Mouse (Mus musculus): Measurements from ENCODE around the gene Armh3. TPM values are rescaled to one million over a fixed set of nuclear protein-coding genes. Genes with fewer than 3 reads are reported as not detected.

The Armh3 gene
- polyA plus RNA-seq, 1 experiment, result 5.6 TPM

DNA sequence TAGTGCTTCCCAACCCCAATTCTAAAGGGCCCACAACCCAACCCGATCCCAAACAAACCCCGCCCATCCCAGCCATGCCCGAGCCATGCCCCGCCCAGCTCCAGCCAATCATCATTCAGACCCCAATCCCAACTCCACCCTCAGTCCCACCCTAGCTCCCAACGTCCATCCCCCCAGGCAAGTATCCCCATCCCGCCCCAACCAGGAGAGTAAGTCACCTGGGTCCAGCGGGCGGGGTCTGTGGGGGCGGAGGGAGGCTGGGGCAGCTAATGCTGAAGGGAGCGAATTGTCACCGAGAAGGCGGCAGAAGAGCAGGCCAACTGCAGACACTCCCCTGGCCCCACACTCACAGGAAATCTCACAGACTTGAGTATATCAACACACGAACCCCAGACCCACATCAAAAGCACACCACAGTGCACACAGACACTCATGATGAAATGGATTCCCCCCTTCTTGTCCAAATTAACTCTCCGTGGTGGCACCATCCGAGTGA lies 202.2 kb downstream of the Armh3 start:
- Histone ChIP-seq H3K27ac (ENCODE audit: insufficient read depth, low read length) (0 out of 2 replicates have a peak overlapping the region, but pooled peaks have one; percentile 34), H3K27me3 (ENCODE audit: control insufficient read depth, insufficient read depth, low read length) (no peaks in the 10 kb centered on the region), H3K4me3 (ENCODE audit: extremely low read depth, insufficient read depth, insufficient read length) (no peak overlapping the region), H3K4me1 (ENCODE audit: control insufficient read depth, insufficient read depth, insufficient read length) (peaks cover 7% of the 10 kb centered on the region), H3K36me3 (ENCODE audit: control insufficient read depth, insufficient read depth, low read length) (no peaks in the 10 kb centered on the region)
- peak; percentile 30 to 56 for DNase-seq (ENCODE audit: low read depth in 1 of 2, low spot score in 2 of 2)
- WGBS, result 60% methylated on average over 15 of the region's 15 CpGs
- TF ChIP-seq POLR2A (IDR thresholded peaks at IDR 0.05; ENCODE audit: low read depth, low read length) (no peak), CTCF (IDR thresholded peaks at IDR 0.05; ENCODE audit: extremely low read depth, insufficient read depth, insufficient read length, insufficient replicate concordance) (no peak)

DNA sequence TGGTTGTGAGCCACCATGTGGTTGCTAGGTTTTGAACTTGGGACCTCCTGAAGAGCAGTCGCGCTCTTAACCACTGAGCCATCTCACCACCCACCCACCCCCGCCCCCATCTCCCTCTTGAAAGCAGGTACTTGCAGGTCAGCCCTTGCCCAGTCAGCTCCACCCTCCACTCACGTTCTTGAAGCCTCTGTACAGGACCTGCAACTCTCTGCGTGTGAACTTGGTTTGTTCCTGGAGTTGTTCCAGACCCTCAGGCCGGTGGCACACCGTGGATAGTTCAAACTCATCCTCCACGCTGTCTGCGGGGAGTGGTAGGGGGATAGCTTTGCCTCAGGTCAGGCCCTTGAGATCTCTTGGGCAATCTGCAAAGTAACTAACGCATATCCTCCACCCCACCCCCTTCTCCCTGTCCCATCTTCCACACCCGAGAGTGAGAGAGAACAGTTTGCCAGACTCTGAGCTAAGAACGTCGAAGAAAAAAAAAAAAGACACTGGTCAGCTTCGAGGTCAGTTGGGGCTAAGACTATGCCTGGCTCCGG lies 202.8 kb downstream of the Armh3 start:
- no peak for TF ChIP-seq CTCF (IDR thresholded peaks at IDR 0.05; ENCODE audit: extremely low read depth, insufficient read depth, insufficient read length, insufficient replicate concordance)
- TF ChIP-seq POLR2A (IDR thresholded peaks at IDR 0.05; ENCODE audit: low read depth, low read length), result no peak
- WGBS, result 61% methylated on average over 15 of the region's 15 CpGs
- H3K27ac ChIP-seq (ENCODE audit: insufficient read depth, low read length), result no peak overlapping the region
- no peaks in the 10 kb centered on the region for H3K36me3 ChIP-seq (ENCODE audit: control insufficient read depth, insufficient read depth, low read length)
- DNase-seq (ENCODE audit: low read depth in 1 of 2, low spot score in 2 of 2), result no peak
- H3K27me3 ChIP-seq (ENCODE audit: control insufficient read depth, insufficient read depth, low read length), result no peaks in the 10 kb centered on the region
- no peak overlapping the region for H3K4me3 ChIP-seq (ENCODE audit: extremely low read depth, insufficient read depth, insufficient read length)
- peaks cover 10% of the 10 kb centered on the region for H3K4me1 ChIP-seq (ENCODE audit: control insufficient read depth, insufficient read depth, insufficient read length)

DNA sequence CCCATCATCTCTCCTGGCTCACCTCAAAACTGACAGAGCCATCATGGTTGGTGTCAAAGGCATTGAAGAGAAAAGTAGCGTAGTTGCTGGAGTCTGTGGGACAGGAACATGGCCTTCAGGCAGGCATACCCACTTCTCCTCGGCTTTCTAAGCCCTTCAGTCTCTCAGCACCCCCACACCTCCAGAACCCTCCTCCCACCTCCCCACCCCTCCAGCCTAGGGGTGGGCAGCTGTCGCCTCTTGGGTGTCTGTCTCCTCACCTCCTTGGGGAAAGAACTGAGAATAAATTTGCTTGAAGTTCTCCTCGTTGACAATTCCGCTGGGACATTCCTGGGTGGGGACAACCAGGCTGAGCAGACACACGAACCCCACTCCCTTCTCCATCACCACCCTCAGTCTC lies 203.6 kb downstream of the Armh3 start:
- H3K36me3 ChIP-seq (ENCODE audit: control insufficient read depth, insufficient read depth, low read length), result no peaks in the 10 kb centered on the region
- H3K4me3 ChIP-seq (ENCODE audit: extremely low read depth, insufficient read depth, insufficient read length), result no peak overlapping the region
- H3K27me3 ChIP-seq (ENCODE audit: control insufficient read depth, insufficient read depth, low read length), result no peaks in the 10 kb centered on the region
- peaks cover 13% of the 10 kb centered on the region for H3K4me1 ChIP-seq (ENCODE audit: control insufficient read depth, insufficient read depth, insufficient read length)
- TF ChIP-seq POLR2A (IDR thresholded peaks at IDR 0.05; ENCODE audit: low read depth, low read length), result no peak
- TF ChIP-seq CTCF (IDR thresholded peaks at IDR 0.05; ENCODE audit: extremely low read depth, insufficient read depth, insufficient read length, insufficient replicate concordance), result no peak
- no peak overlapping the region for H3K27ac ChIP-seq (ENCODE audit: insufficient read depth, low read length)
- WGBS, result 82% methylated on average over 6 of the region's 6 CpGs
- DNase-seq (ENCODE audit: low read depth in 1 of 2, low spot score in 2 of 2), result no peak

- Histone ChIP-seq H3K4me1 (ENCODE audit: control insufficient read depth, insufficient read depth, insufficient read length) (peaks cover 13% of the 10 kb centered on the region), H3K4me3 (ENCODE audit: extremely low read depth, insufficient read depth, insufficient read length) (no peak overlapping the region), H3K27ac (ENCODE audit: insufficient read depth, low read length) (no peak overlapping the region), H3K36me3 (ENCODE audit: control insufficient read depth, insufficient read depth, low read length) (no peaks in the 10 kb centered on the region), H3K27me3 (ENCODE audit: control insufficient read depth, insufficient read depth, low read length) (no peaks in the 10 kb centered on the region)
- TF ChIP-seq POLR2A (IDR thresholded peaks at IDR 0.05; ENCODE audit: low read depth, low read length), result no peak
- TF ChIP-seq CTCF (IDR thresholded peaks at IDR 0.05; ENCODE audit: extremely low read depth, insufficient read depth, insufficient read length, insufficient replicate concordance), result no peak
- WGBS, result 92% methylated on average over 6 of the region's 6 CpGs
- no peak for DNase-seq (ENCODE audit: low read depth in 1 of 2, low spot score in 2 of 2)
These were observed 205.9 kb downstream of the Armh3 start for GRCm38 (mm10) chr19:45792404-45792803.

DNA sequence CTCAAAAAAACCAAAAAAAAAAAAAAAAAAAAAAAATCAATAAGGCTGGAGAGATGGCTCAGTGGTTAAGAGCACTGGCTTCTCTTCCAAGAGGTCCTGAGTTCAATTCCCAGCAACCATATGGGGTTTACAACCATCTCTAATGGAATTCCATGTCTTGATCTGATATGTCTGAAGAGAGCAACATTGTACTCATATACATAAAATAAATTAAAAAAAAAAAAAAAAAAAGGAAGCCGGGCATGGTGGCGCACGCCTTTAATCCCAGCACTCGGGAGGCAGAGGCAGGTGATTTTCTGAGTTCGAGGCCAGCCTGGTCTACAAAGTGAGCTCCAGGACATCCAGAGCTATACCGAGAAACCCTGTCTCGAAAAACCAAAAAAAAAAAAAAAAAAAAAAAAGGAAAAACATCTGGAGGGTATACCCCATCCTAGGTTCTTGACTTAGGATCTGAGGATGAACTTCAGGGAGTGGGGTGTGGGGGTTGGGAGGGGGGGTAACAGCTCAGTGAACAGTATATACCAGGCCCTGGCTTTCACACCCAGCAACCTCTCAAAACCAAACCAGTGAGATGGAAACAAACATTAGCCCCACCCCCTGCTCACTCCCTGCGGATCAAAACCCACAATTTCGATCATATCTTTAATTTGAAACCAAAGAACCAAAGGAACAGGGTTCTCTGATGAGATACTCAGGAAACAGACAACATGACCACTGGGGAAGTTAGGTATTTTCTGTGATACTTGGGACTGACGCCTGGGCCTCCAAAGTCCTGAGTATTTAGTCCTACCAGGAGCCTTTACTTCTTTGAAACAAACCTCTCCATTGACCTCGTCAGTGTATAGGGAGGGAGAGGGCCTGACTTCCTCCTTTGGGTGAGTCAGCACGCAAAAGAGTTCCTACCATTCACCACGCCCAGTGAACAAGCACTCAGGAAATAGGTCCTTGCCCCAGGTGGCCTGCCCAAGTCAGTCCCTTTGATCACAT lies 208.1 kb downstream of the Armh3 start:
- H3K4me3 ChIP-seq (ENCODE audit: extremely low read depth, insufficient read depth, insufficient read length), result no peak overlapping the region
- H3K36me3 ChIP-seq (ENCODE audit: control insufficient read depth, insufficient read depth, low read length), result no peaks in the 10 kb centered on the region
- TF ChIP-seq POLR2A (IDR thresholded peaks at IDR 0.05; ENCODE audit: low read depth, low read length), result no peak
- no peak for TF ChIP-seq CTCF (IDR thresholded peaks at IDR 0.05; ENCODE audit: extremely low read depth, insufficient read depth, insufficient read length, insufficient replicate concordance)
- peaks cover 6% of the 10 kb centered on the region; the same call in 1 of the 2 replicates for H3K4me1 ChIP-seq (ENCODE audit: control insufficient read depth, insufficient read depth, insufficient read length)
- H3K27me3 ChIP-seq (ENCODE audit: control insufficient read depth, insufficient read depth, low read length), result no peaks in the 10 kb centered on the region
- DNase-seq (ENCODE audit: low read depth in 1 of 2, low spot score in 2 of 2), result peak; percentile 47 to 48
- 44% methylated on average over 13 of the region's 13 CpGs for WGBS
- peak overlapping the region; percentile 33; the same call in 1 of the 2 replicates for H3K27ac ChIP-seq (ENCODE audit: insufficient read depth, low read length)

DNA sequence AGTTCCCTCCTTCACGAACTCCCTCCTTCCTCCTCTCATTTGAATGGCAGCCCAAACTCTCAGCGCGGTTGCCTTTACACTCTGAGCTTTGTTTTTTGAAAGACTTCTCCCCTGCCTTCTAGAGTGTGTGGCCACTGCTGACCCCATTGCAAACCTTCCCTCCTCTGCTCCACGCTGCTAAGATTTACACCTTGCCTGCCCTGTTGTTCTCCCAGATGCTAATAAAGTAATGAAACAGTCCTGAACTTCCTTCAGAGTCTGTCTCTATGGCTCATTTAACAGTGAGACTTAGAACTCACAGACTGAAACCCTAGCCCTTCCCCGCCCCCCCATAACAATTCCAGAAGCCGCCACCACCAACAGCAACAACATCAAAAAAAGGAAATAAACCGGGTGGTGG lies 208.9 kb downstream of the Armh3 start:
- no peak for DNase-seq (ENCODE audit: low read depth in 1 of 2, low spot score in 2 of 2)
- Histone ChIP-seq H3K27me3 (ENCODE audit: control insufficient read depth, insufficient read depth, low read length) (no peaks in the 10 kb centered on the region), H3K4me3 (ENCODE audit: extremely low read depth, insufficient read depth, insufficient read length) (no peak overlapping the region), H3K4me1 (ENCODE audit: control insufficient read depth, insufficient read depth, insufficient read length) (peaks cover 6% of the 10 kb centered on the region; the same call in 1 of the 2 replicates), H3K36me3 (ENCODE audit: control insufficient read depth, insufficient read depth, low read length) (no peaks in the 10 kb centered on the region), H3K27ac (ENCODE audit: insufficient read depth, low read length) (no peak overlapping the region)
- WGBS, result 82% methylated on average over 7 of the region's 7 CpGs
- TF ChIP-seq CTCF (IDR thresholded peaks at IDR 0.05; ENCODE audit: extremely low read depth, insufficient read depth, insufficient read length, insufficient replicate concordance), result no peak
- TF ChIP-seq POLR2A (IDR thresholded peaks at IDR 0.05; ENCODE audit: low read depth, low read length), result no peak
